Comparison of ENCODE assay signal across 12 mouse cellular contexts in genomic region chr4:8198033-8198432, GRCm38 (mm10). TPM values are rescaled to one million over a fixed set of nuclear protein-coding genes. Genes with fewer than 3 reads are reported as not detected.
DNase-seq lines count a peak whose midpoint lies in the region; ATAC-seq and TF ChIP-seq lines count a peak whose summit lies in the region.
"Had no signal": no experiment of that assay in that cellular context is flagged by ENCODE, and none has a peak within 500 bp of the region (broad histone marks: within the 10 kb centered on the region; RNA-seq: fewer than 3 reads in every experiment).

No protein-coding gene starts in this region.

- no peaks in the 10 kb centered on the region for H3K36me3 ChIP-seq in forebrain, embryonic 14.5 days (ENCODE audit: control insufficient read depth, insufficient read depth, low read length)
- H3K36me3 ChIP-seq in forebrain, embryonic 10.5 days (replicated peaks) = no peaks in the 10 kb centered on the region
- H3K36me3 ChIP-seq in midbrain, postnatal 0 days (ENCODE audit: insufficient read depth, low read length) = no peaks in the 10 kb centered on the region
- no peaks in the 10 kb centered on the region for H3K36me3 ChIP-seq in midbrain, embryonic 10.5 days

- H3K9ac ChIP-seq in forebrain, embryonic 14.5 days (ENCODE audit: low read length) = no peak overlapping the region
- no peak overlapping the region for H3K9ac ChIP-seq in midbrain, postnatal 0 days (replicated peaks; ENCODE audit: low read length, poor library complexity, severe bottlenecking)
- H3K9ac ChIP-seq: hindbrain, embryonic 14.5 days had no signal

- no peak overlapping the region for H3K27ac ChIP-seq in forebrain, embryonic 14.5 days (ENCODE audit: low read depth, low read length)
- no peak overlapping the region for H3K27ac ChIP-seq in forebrain, embryonic 10.5 days
- H3K27ac ChIP-seq in midbrain, postnatal 0 days (ENCODE audit: low read depth, low read length) = no peak overlapping the region
- no peak overlapping the region for H3K27ac ChIP-seq in midbrain, embryonic 10.5 days (replicated peaks)
- H3K27ac ChIP-seq: hindbrain, embryonic 14.5 days had no signal

- no peaks in the 10 kb centered on the region for H3K4me1 ChIP-seq in forebrain, embryonic 14.5 days (ENCODE audit: control insufficient read depth, insufficient read depth, low read length)
- no peaks in the 10 kb centered on the region for H3K4me1 ChIP-seq in forebrain, embryonic 10.5 days
- no peaks in the 10 kb centered on the region for H3K4me1 ChIP-seq in midbrain, postnatal 0 days (ENCODE audit: insufficient read depth, low read length)
- no peaks in the 10 kb centered on the region for H3K4me1 ChIP-seq in midbrain, embryonic 10.5 days

- H3K4me3 ChIP-seq in forebrain, embryonic 14.5 days (ENCODE audit: low read depth, low read length) = no peak overlapping the region
- H3K4me3 ChIP-seq in forebrain, embryonic 10.5 days = no peak overlapping the region
- H3K4me3 ChIP-seq in midbrain, postnatal 0 days (ENCODE audit: low read depth, low read length) = no peak overlapping the region
- no peak overlapping the region for H3K4me3 ChIP-seq in midbrain, embryonic 10.5 days

- TF ChIP-seq CTCF in midbrain, postnatal 0 days (IDR thresholded peaks at IDR 0.05) = no peak

- no peaks in the 10 kb centered on the region for H3K9me3 ChIP-seq in forebrain, embryonic 14.5 days (replicated peaks; ENCODE audit: control insufficient read depth, low read length)
- H3K9me3 ChIP-seq in forebrain, embryonic 10.5 days = no peaks in the 10 kb centered on the region
- H3K9me3 ChIP-seq in midbrain, postnatal 0 days (ENCODE audit: low read length) = no peaks in the 10 kb centered on the region
- no peaks in the 10 kb centered on the region for H3K9me3 ChIP-seq in midbrain, embryonic 10.5 days (replicated peaks)

- H3K27me3 ChIP-seq in forebrain, embryonic 14.5 days (replicated peaks; ENCODE audit: control insufficient read depth, insufficient read depth, low read length) = no peaks in the 10 kb centered on the region
- no peaks in the 10 kb centered on the region for H3K27me3 ChIP-seq in forebrain, embryonic 10.5 days (ENCODE audit: poor library complexity, severe bottlenecking)
- no peaks in the 10 kb centered on the region for H3K27me3 ChIP-seq in midbrain, postnatal 0 days (ENCODE audit: insufficient read depth, low read length)
- no peaks in the 10 kb centered on the region for H3K27me3 ChIP-seq in midbrain, embryonic 10.5 days (ENCODE audit: low read depth, poor library complexity, severe bottlenecking)

- WGBS in forebrain, embryonic 14.5 days = 48% methylated on average over 5 of the region's 5 CpGs
- 84% methylated on average over 5 of the region's 5 CpGs for WGBS in forebrain, embryonic 10.5 days
- 56% methylated on average over 5 of the region's 5 CpGs for WGBS in midbrain, postnatal 0 days
- 82% methylated on average over 5 of the region's 5 CpGs for WGBS in midbrain, embryonic 10.5 days

- no peak overlapping the region for H3K4me2 ChIP-seq in forebrain, embryonic 14.5 days (ENCODE audit: low read length)
- H3K4me2 ChIP-seq in midbrain, postnatal 0 days (ENCODE audit: low read depth, low read length, poor library complexity, severe bottlenecking) = no peak overlapping the region
- H3K4me2 ChIP-seq: hindbrain, embryonic 14.5 days had no signal

- ATAC-seq in forebrain, embryonic 14.5 days = peak; percentile 32; the same call in 1 of the 2 replicates
- ATAC-seq in midbrain, postnatal 0 days (ENCODE audit: low FRiP score) = no peak
- ATAC-seq: activated CD4-positive, CD25-positive, alpha-beta regulatory T cell, adult 4 months; CD4-positive, CD25-positive, alpha-beta regulatory T cell, adult 4 months had no signal

- DNase-seq in forebrain, embryonic 14.5 days (ENCODE audit: low spot score) = no peak
- no peak for DNase-seq in forebrain, embryonic 10.5 days (ENCODE audit: extremely low spot score, low spot score)
- peak; percentile 14 for DNase-seq in midbrain, postnatal 0 days (ENCODE audit: low spot score)
- no peak for DNase-seq in midbrain, embryonic 10.5 days (ENCODE audit: low spot score)
- DNase-seq in kidney, postnatal 10 days = peak; percentile 58
- no peak for DNase-seq in urinary bladder, postnatal 4 days (ENCODE audit: low spot score in 2 of 2)
- no peak for DNase-seq in right cerebral cortex, postnatal 10 days (ENCODE audit: low spot score in 2 of 2)
- no peak for DNase-seq in spleen, adult 18-20 months
- DNase-seq: midbrain, embryonic 14.5 days had no signal

RNA-seq across cellular contexts. Expression of gene Car8, which starts 40.8 kb away (rescaled TPM):
- polyA plus RNA-seq in forebrain, embryonic 14.5 days (2014; fragmentation: Nextera tagmentation; extraction: Ambion mirVana) = 2.8 and 4.1 TPM in 2 replicates
- 2.8 and 2.9 TPM in 2 replicates for polyA plus RNA-seq in forebrain, embryonic 10.5 days (2016; fragmentation: Nextera tagmentation; extraction: Ambion mirVana)
- 13.7 and 31.6 TPM in 2 replicates for total RNA-seq in midbrain, postnatal 0 days (2014; rRNA removed)
- 17.7 and 18.6 TPM in 2 replicates for polyA plus RNA-seq in midbrain, postnatal 0 days (2015; fragmentation: Nextera tagmentation; extraction: Ambion mirVana)
- polyA plus RNA-seq in midbrain, embryonic 10.5 days (2016; fragmentation: Nextera tagmentation; extraction: Ambion mirVana) = 1.4 and 2.1 TPM in 2 replicates
- polyA plus RNA-seq: activated CD4-positive, CD25-positive, alpha-beta regulatory T cell, adult 4 months; CD4-positive, CD25-positive, alpha-beta regulatory T cell, adult 4 months had no signal

Comparison
In these comparisons a context has a peak if more than half of its experiments do, and no peak if none do; other contexts are left out.
1. DNase-seq: peak in midbrain, postnatal 0 days (single experiment) and kidney, postnatal 10 days (single experiment); none in forebrain, embryonic 14.5 days (single experiment), forebrain, embryonic 10.5 days (single experiment), midbrain, embryonic 10.5 days (single experiment), urinary bladder, postnatal 4 days (0 of 2), right cerebral cortex, postnatal 10 days (0 of 2) and spleen, adult 18-20 months (0 of 2).